Mouse (Mus musculus): Measurements from ENCODE around the gene Rpp14. TPM values are rescaled to one million over a fixed set of nuclear protein-coding genes. Genes with fewer than 3 reads are reported as not detected.

Rpp14 gene
- total and polyA plus RNA-seq, 3 experiments: 7.1 to 62.4 (median 11.2) TPM

DNA sequence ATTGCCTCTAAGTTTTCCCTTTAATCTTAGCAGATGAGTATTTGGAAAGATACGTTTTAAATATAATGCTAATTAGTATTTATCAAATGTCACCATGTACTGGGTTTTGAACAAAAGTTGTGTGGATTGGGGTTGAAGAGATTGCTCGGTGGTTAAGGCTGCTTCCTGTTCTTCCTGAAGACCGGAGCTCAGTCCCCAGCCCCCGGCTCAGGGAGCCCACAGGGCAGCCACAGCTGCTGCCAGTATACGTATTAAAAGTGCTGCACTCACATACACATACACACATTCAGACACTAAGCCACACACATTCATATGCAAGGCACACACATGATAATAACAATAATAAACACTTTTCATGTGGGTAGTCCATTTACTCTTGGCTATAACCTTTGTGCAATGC is 42.0 kb upstream of the Rpp14 start:
- no peak for TF ChIP-seq GATA1 (IDR thresholded peaks at IDR 0.05; ENCODE audit: borderline replicate concordance, low read length)
- no peak for TF ChIP-seq TAL1 (conservative IDR thresholded peaks at IDR 0.05; ENCODE audit: low read depth, low read length)
- Histone ChIP-seq H3K9me3 (replicated peaks) (no peaks in the 10 kb centered on the region), H3K4me3 (ENCODE audit: low read depth, low read length) (no peak overlapping the region), H3K4me1 (ENCODE audit: insufficient read depth, low read depth, low read length) (peaks cover 6% of the 10 kb centered on the region; the same call in 1 of the 2 replicates), H3K27me3 (ENCODE audit: insufficient read depth, low read length) (peaks cover 12% of the 10 kb centered on the region), H3K36me3 (replicated peaks) (no peaks in the 10 kb centered on the region)
- DNase-seq (ENCODE audit: low spot score) (no peak), ATAC-seq (ENCODE audit: extremely low read depth, insufficient number of reproducible peaks, low FRiP score, poor library complexity, severe bottlenecking) (no peak)

DNA sequence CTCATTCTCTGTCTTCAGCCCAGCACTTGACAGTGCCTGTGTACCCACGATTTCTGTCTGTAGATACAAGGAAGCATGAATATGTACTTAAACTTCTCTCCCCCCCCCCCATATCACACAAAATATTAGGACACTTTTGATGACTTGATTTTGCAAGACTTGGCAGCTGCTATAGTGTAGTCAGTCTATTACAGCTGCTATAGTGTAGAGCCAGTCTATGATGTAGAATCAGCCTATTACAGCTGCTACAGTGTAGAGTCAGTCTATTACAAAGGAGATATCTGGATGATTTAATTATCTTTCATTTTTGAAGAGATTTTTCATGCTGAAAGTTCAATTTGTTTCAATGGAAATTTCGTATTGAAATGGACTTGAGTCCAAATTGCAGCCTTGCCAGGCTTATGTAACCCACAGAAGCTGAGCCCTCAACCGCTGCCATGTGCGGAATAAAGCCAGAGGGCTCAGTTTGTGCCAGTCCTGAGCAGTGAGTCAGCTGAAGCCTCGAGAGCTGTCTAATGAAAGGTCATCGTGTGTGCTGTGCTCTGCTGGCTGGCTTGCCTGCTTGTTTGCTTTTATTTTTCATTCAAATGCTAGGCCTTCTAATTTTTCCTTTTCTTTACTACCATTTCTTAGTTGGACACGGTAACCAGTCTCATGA is 41.2 kb upstream of the Rpp14 start:
- Histone ChIP-seq H3K9me3 (replicated peaks) (no peaks in the 10 kb centered on the region), H3K4me3 (ENCODE audit: low read depth, low read length) (no peak overlapping the region), H3K36me3 (replicated peaks) (no peaks in the 10 kb centered on the region), H3K4me1 (ENCODE audit: insufficient read depth, low read depth, low read length) (peaks cover 6% of the 10 kb centered on the region; the same call in 1 of the 2 replicates), H3K27me3 (ENCODE audit: insufficient read depth, low read length) (peaks cover 12% of the 10 kb centered on the region)
- no peak for TF ChIP-seq CTCF (IDR thresholded peaks at IDR 0.05; ENCODE audit: low read depth, low read length)
- no peak for TF ChIP-seq GATA1 (IDR thresholded peaks at IDR 0.05; ENCODE audit: borderline replicate concordance, low read length)
- no peak for TF ChIP-seq TAL1 (conservative IDR thresholded peaks at IDR 0.05; ENCODE audit: low read depth, low read length)
- no peak for TF ChIP-seq POLR2AphosphoS5 (IDR thresholded peaks at IDR 0.05; ENCODE audit: insufficient replicate concordance, low read depth, low read length)
- ATAC-seq (ENCODE audit: extremely low read depth, insufficient number of reproducible peaks, low FRiP score, poor library complexity, severe bottlenecking) (no peak), DNase-seq (ENCODE audit: low spot score) (no peak)

- H3K36me3 ChIP-seq (replicated peaks): no peaks in the 10 kb centered on the region
- no peak for TF ChIP-seq GATA1 (IDR thresholded peaks at IDR 0.05; ENCODE audit: borderline replicate concordance, low read length)
- no peak for TF ChIP-seq TAL1 (conservative IDR thresholded peaks at IDR 0.05; ENCODE audit: low read depth, low read length)
- TF ChIP-seq CTCF (IDR thresholded peaks at IDR 0.05; ENCODE audit: low read depth, low read length): no peak
- no peak for TF ChIP-seq POLR2AphosphoS5 (IDR thresholded peaks at IDR 0.05; ENCODE audit: insufficient replicate concordance, low read depth, low read length)
- TF ChIP-seq GATA2 (IDR thresholded peaks at IDR 0.05; ENCODE audit: borderline replicate concordance, low read depth, low read length): no peak
- H3K9me3 ChIP-seq (replicated peaks): no peaks in the 10 kb centered on the region
- no peak for ATAC-seq (ENCODE audit: extremely low read depth, insufficient number of reproducible peaks, low FRiP score, poor library complexity, severe bottlenecking)
- H3K4me1 ChIP-seq (ENCODE audit: insufficient read depth, low read depth, low read length): peaks cover 6% of the 10 kb centered on the region; the same call in 1 of the 2 replicates
- no peak overlapping the region for H3K4me3 ChIP-seq (ENCODE audit: low read depth, low read length)
- H3K27me3 ChIP-seq (ENCODE audit: insufficient read depth, low read length): peaks cover 9% of the 10 kb centered on the region; the same call in 1 of the 2 replicates
- no peak for DNase-seq (ENCODE audit: low spot score)
Measured at GRCm38 (mm10) chr14:8040179-8040578, 40.0 kb upstream of the Rpp14 start.

- TF ChIP-seq GATA1 (IDR thresholded peaks at IDR 0.05; ENCODE audit: borderline replicate concordance, low read length) (no peak), TAL1 (conservative IDR thresholded peaks at IDR 0.05; ENCODE audit: low read depth, low read length) (no peak), GATA2 (IDR thresholded peaks at IDR 0.05; ENCODE audit: borderline replicate concordance, low read depth, low read length) (no peak), POLR2AphosphoS5 (IDR thresholded peaks at IDR 0.05; ENCODE audit: insufficient replicate concordance, low read depth, low read length) (no peak), CTCF (IDR thresholded peaks at IDR 0.05; ENCODE audit: low read depth, low read length) (no peak)
- H3K4me3 ChIP-seq (ENCODE audit: low read depth, low read length): no peak overlapping the region
- no peaks in the 10 kb centered on the region for H3K36me3 ChIP-seq (replicated peaks)
Measured at GRCm38 (mm10) chr14:8040911-8041678, 39.1 kb upstream of the Rpp14 start.

DNA sequence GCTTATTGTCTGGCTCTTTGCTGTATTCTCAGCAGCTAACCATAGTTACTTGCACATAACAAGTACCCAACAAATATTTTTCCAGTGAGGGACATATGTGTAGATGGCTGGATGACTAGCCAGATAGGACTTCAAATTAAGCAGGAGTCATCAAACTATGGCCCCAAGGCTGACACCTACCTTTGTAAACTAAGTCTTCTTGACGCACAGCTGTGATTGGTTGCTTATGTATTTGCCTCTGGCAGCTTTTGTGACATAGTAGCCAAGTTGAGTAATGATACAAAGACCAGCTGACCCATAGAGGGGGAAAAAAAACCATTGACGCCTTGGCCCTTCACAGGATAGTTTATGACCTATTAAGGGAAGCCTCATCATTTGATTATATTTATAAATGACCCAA is 38.0 kb upstream of the Rpp14 start:
- no peak overlapping the region for H3K4me3 ChIP-seq (ENCODE audit: low read depth, low read length)
- H3K27me3 ChIP-seq (ENCODE audit: insufficient read depth, low read length): peaks cover 3% of the 10 kb centered on the region; the same call in 1 of the 2 replicates
- TF ChIP-seq GATA1 (IDR thresholded peaks at IDR 0.05; ENCODE audit: borderline replicate concordance, low read length) (no peak), CTCF (IDR thresholded peaks at IDR 0.05; ENCODE audit: low read depth, low read length) (no peak), GATA2 (IDR thresholded peaks at IDR 0.05; ENCODE audit: borderline replicate concordance, low read depth, low read length) (no peak), POLR2AphosphoS5 (IDR thresholded peaks at IDR 0.05; ENCODE audit: insufficient replicate concordance, low read depth, low read length) (no peak), TAL1 (conservative IDR thresholded peaks at IDR 0.05; ENCODE audit: low read depth, low read length) (no peak)
- H3K36me3 ChIP-seq (replicated peaks): no peaks in the 10 kb centered on the region
- no peaks in the 10 kb centered on the region for H3K9me3 ChIP-seq (replicated peaks)
- peaks cover 6% of the 10 kb centered on the region; the same call in 1 of the 2 replicates for H3K4me1 ChIP-seq (ENCODE audit: insufficient read depth, low read depth, low read length)
- no peak for ATAC-seq (ENCODE audit: extremely low read depth, insufficient number of reproducible peaks, low FRiP score, poor library complexity, severe bottlenecking)
- DNase-seq (ENCODE audit: low spot score): no peak

More at GRCm38 (mm10) chr14:8040911-8041678, 39.1 kb upstream of the Rpp14 start:
- peaks cover 6% of the 10 kb centered on the region; the same call in 1 of the 2 replicates for H3K4me1 ChIP-seq (ENCODE audit: insufficient read depth, low read depth, low read length)
- H3K27me3 ChIP-seq (ENCODE audit: insufficient read depth, low read length): peaks cover 5% of the 10 kb centered on the region; the same call in 1 of the 2 replicates
- H3K9me3 ChIP-seq (replicated peaks): no peaks in the 10 kb centered on the region
- DNase-seq (ENCODE audit: low spot score): no peak
- ATAC-seq (ENCODE audit: extremely low read depth, insufficient number of reproducible peaks, low FRiP score, poor library complexity, severe bottlenecking): no peak

- no peak for DNase-seq (ENCODE audit: low spot score)
- H3K9me3 ChIP-seq (replicated peaks): no peaks in the 10 kb centered on the region
- H3K36me3 ChIP-seq (replicated peaks): no peaks in the 10 kb centered on the region
- no peak for ATAC-seq (ENCODE audit: extremely low read depth, insufficient number of reproducible peaks, low FRiP score, poor library complexity, severe bottlenecking)
- TF ChIP-seq GATA2 (IDR thresholded peaks at IDR 0.05; ENCODE audit: borderline replicate concordance, low read depth, low read length): no peak
- TF ChIP-seq GATA1 (IDR thresholded peaks at IDR 0.05; ENCODE audit: borderline replicate concordance, low read length): no peak
- no peak for TF ChIP-seq CTCF (IDR thresholded peaks at IDR 0.05; ENCODE audit: low read depth, low read length)
- no peak for TF ChIP-seq TAL1 (conservative IDR thresholded peaks at IDR 0.05; ENCODE audit: low read depth, low read length)
- peaks cover 2% of the 10 kb centered on the region; the same call in 1 of the 2 replicates for H3K27me3 ChIP-seq (ENCODE audit: insufficient read depth, low read length)
- peaks cover 6% of the 10 kb centered on the region; the same call in 1 of the 2 replicates for H3K4me1 ChIP-seq (ENCODE audit: insufficient read depth, low read depth, low read length)
- no peak overlapping the region for H3K4me3 ChIP-seq (ENCODE audit: low read depth, low read length)
Measured at GRCm38 (mm10) chr14:8042577-8042976, 37.6 kb upstream of the Rpp14 start.

All from G1E (cell line).